Mouse (Mus musculus) cerebellum, adult 2 months (tissue): ENCODE data around the gene Acly. TPM values are rescaled to one million over a fixed set of nuclear protein-coding genes. Genes with fewer than 3 reads are reported as not detected.

Source experiments
- DNase-seq, 2 experiments: peaks; one replicate each; pipeline ENCODE4 v3.0.0; 2021
- H3K27ac ChIP-seq: fragments of 200-500 bp; 2 replicates; pipeline ENCODE4 v1.5.1; 2012; ENCODE audit warnings: low read length, control low read depth, inconsistent platforms; ENCODE audit not compliant: insufficient read depth
- H3K27me3 ChIP-seq: fragments of 200-500 bp; 2 replicates; pipeline ENCODE4 v1.6.1; 2012; ENCODE audit warnings: inconsistent platforms, mild to moderate bottlenecking, low read length, moderate library complexity; ENCODE audit not compliant: control insufficient read depth, insufficient read depth
- H3K4me1 ChIP-seq: fragments of 200-500 bp; 2 replicates; pipeline ENCODE4 v1.6.1; 2011; ENCODE audit warnings: low read length; ENCODE audit not compliant: control insufficient read depth, insufficient read depth
- H3K4me3 ChIP-seq: fragments of 200-500 bp; replicated peaks from 2 replicates; pipeline ENCODE3; 2011; ENCODE audit warnings: mild to moderate bottlenecking, low read depth, low read length, control low read depth; ENCODE audit not compliant: insufficient read depth
- CTCF ChIP-seq: fragments of 200-500 bp; IDR thresholded peaks from 2 replicates; pipeline ENCODE4 v1.5.1; 2011; ENCODE audit warnings: low read depth, mild to moderate bottlenecking, control low read depth, low read length, moderate library complexity, borderline replicate concordance; ENCODE audit not compliant: insufficient read depth
- POLR2A ChIP-seq: fragments of 200-500 bp; IDR thresholded peaks from 2 replicates; pipeline ENCODE4 v1.6.1; 2011; ENCODE audit warnings: low read length, control low read depth, borderline replicate concordance; ENCODE audit not compliant: insufficient read depth
- WGBS: fragments of 180-500 bp; shearing (Covaris S2); methylation state at CpG from one replicate; pipeline ENCODE4 v1.1.7; 2018; 5-methylcytosine and 5-hydroxymethylcytosine counted together
- polyA plus RNA-seq: library from polyadenylated mRNA; depleted of rRNA; stranded (reverse); fragments of >200 nt; gene quantifications from 2 replicates; pipeline ENCODE4 v1.2.3, GENCODE M21; 2012

The Acly gene
- polyA plus RNA-seq, 1 experiment: 156 TPM

- Histone ChIP-seq H3K4me1 (no peaks in the 10 kb centered on the region; the same call in 1 of the 2 replicates), H3K27me3 (no peaks in the 10 kb centered on the region), H3K27ac (no peak overlapping the region), H3K4me3 (no peak overlapping the region)
- no peak for DNase-seq
- 87% methylated on average over 3 of the region's 3 CpGs for WGBS
- TF ChIP-seq POLR2A: no peak
- TF ChIP-seq CTCF: no peak
Measured at GRCm38 (mm10) chr11:100557563-100557962, 29.8 kb upstream of the Acly start.

GRCm38 (mm10) chr11:100555583-100555982 is 27.8 kb upstream of the Acly start:
- peak; percentile 56 to 64 for DNase-seq
- Histone ChIP-seq H3K4me1 (no peaks in the 10 kb centered on the region; the same call in 1 of the 2 replicates), H3K4me3 (no peak overlapping the region), H3K27ac (no peak overlapping the region), H3K27me3 (no peaks in the 10 kb centered on the region)
- whole genome bisulfite sequencing: 19% methylated on average over 11 of the region's 11 CpGs
- TF ChIP-seq CTCF (peak; percentile 66), POLR2A (no peak)

- TF ChIP-seq CTCF: no peak
- TF ChIP-seq POLR2A: no peak
- no peak overlapping the region for H3K4me3 ChIP-seq
- peaks cover 1% of the 10 kb centered on the region; the same call in 1 of the 2 replicates for H3K27me3 ChIP-seq
- no peak overlapping the region for H3K27ac ChIP-seq
- no peaks in the 10 kb centered on the region; the same call in 1 of the 2 replicates for H3K4me1 ChIP-seq
- no peak for DNase-seq
- 40% methylated on average over 4 of the region's 4 CpGs for WGBS
Measured at GRCm38 (mm10) chr11:100552842-100553241, 25.0 kb upstream of the Acly start.

GRCm38 (mm10) chr11:100550101-100550500 is 22.3 kb upstream of the Acly start:
- Histone ChIP-seq H3K27me3 (peaks cover 1% of the 10 kb centered on the region; the same call in 1 of the 2 replicates), H3K27ac (no peak overlapping the region), H3K4me1 (no peaks in the 10 kb centered on the region; the same call in 1 of the 2 replicates), H3K4me3 (no peak overlapping the region)
- TF ChIP-seq POLR2A (no peak), CTCF (no peak)
- 83% methylated on average over 6 of the region's 6 CpGs for WGBS
- no peak for DNase-seq

- no peak overlapping the region for H3K27ac ChIP-seq
- no peak overlapping the region for H3K4me3 ChIP-seq
- H3K4me1 ChIP-seq: no peaks in the 10 kb centered on the region; the same call in 1 of the 2 replicates
- no peak for DNase-seq
- peaks cover 1% of the 10 kb centered on the region; the same call in 1 of the 2 replicates for H3K27me3 ChIP-seq
- 95% methylated on average over 8 of the region's 8 CpGs for WGBS
- TF ChIP-seq CTCF (no peak), POLR2A (no peak)
Measured at GRCm38 (mm10) chr11:100549466-100549865, 21.7 kb upstream of the Acly start.

- DNase-seq: no peak
- TF ChIP-seq CTCF (no peak), POLR2A (no peak)
- 53% methylated on average over 6 of the region's 6 CpGs for WGBS
- no peaks in the 10 kb centered on the region for H3K4me1 ChIP-seq
- no peak overlapping the region for H3K4me3 ChIP-seq
- H3K27ac ChIP-seq: no peak overlapping the region
- H3K27me3 ChIP-seq: peaks cover 1% of the 10 kb centered on the region; the same call in 1 of the 2 replicates
Measured at GRCm38 (mm10) chr11:100548141-100548540, 20.3 kb upstream of the Acly start.

GRCm38 (mm10) chr11:100546955-100547354 is 19.2 kb upstream of the Acly start:
- H3K4me1 ChIP-seq: no peaks in the 10 kb centered on the region
- WGBS: 87% methylated on average over 6 of the region's 6 CpGs

GRCm38 (mm10) chr11:100545746-100546085 is 17.9 kb upstream of the Acly start:
- H3K4me1 ChIP-seq: no peaks in the 10 kb centered on the region
- 30% methylated on average over 7 of the region's 7 CpGs for WGBS
- H3K4me3 ChIP-seq: no peak overlapping the region
- no peak overlapping the region for H3K27ac ChIP-seq
- peaks cover 1% of the 10 kb centered on the region; the same call in 1 of the 2 replicates for H3K27me3 ChIP-seq
- TF ChIP-seq POLR2A (no peak), CTCF (no peak)
- DNase-seq: no peak

More at GRCm38 (mm10) chr11:100546955-100547354, 19.2 kb upstream of the Acly start:
- Histone ChIP-seq H3K27me3 (peaks cover 1% of the 10 kb centered on the region; the same call in 1 of the 2 replicates), H3K4me3 (no peak overlapping the region), H3K27ac (no peak overlapping the region)
- TF ChIP-seq CTCF: no peak
- no peak for TF ChIP-seq POLR2A
- DNase-seq: no peak
